Mouse (Mus musculus): ENCODE results near the gene Rtkn2.

- TF ChIP-seq CTCF (IDR thresholded peaks at IDR 0.05; ENCODE audit: low read depth, low read length) (no peak), POLR2AphosphoS5 (IDR thresholded peaks at IDR 0.05; ENCODE audit: insufficient replicate concordance, low read depth, low read length) (no peak), GATA1 (IDR thresholded peaks at IDR 0.05; ENCODE audit: borderline replicate concordance, low read length) (no peak)
Observed at GRCm38 (mm10) chr10:68054131-68054530, 74.8 kb downstream of the Rtkn2 start.

Data from G1E (cell line).